Mouse (Mus musculus): ENCODE data around the gene Olfr68.

GRCm38 (mm10) chr7:103809801-103810155, 30.3 kb upstream of the Olfr68 start:
- no peak for TF ChIP-seq CTCF (IDR thresholded peaks at IDR 0.05; ENCODE audit: low read depth)
- no peak for TF ChIP-seq EP300 (IDR thresholded peaks at IDR 0.05; ENCODE audit: low read depth)
